8 mouse cellular contexts compared by ENCODE assay signal in the genomic region with DNA sequence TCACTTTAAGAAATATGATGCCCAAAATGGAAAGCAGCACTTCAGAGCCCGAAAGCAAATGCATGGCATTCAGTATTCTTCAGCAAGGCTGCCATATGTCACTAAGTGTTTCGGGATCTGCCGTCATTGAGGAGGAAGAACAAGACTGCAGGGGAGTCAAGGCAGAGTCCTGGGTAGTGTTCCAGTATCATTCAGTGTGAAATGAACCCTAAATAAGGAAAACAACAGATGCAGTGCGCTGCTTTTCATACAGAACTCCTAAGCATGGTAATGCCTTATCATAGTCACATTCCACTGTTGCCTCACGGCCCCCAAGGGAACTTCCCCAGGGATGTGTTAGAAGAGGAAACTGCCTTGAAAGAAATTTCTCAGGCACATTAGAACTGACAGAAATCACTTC. TPM values are rescaled to one million over a fixed set of nuclear protein-coding genes. Genes with fewer than 3 reads are reported as not detected.
DNase-seq lines count a peak whose midpoint lies in the region.

No protein-coding gene starts in this region.

- DNase-seq in cerebellum, adult 9-11 months = peak; percentile 28
- no peak for DNase-seq in cerebellum, adult 11-12 months
- peak; percentile 22 for DNase-seq in lung, postnatal 10 days
- DNase-seq in lung, postnatal 36 days = no peak
- peak; percentile 62 to 64 for DNase-seq in heart, postnatal 10 days
- DNase-seq in right cerebral cortex, postnatal 25 days = peak; percentile 38
- no peak for DNase-seq in T-cell, adult 2 months (ENCODE audit: low spot score)
- DNase-seq in spleen, adult 18-20 months = no peak

- intact Hi-C loops in heart, postnatal 10 days (cut with DNase I) = loop anchor here (2.0 to 5.0 kb wide), 3 partner anchors 120 to 304 kb away; no protein-coding TSS in a partner anchor

RNA-seq across cellular contexts. Expression of a gene that starts 21.8 kb away (rescaled TPM):
- total RNA-seq in heart, postnatal 10 days (2021) = 100 to 1,000 TPM; 208 to 218 TPM

Comparison
In these comparisons a context has a peak if more than half of its experiments do, and no peak if none do; other contexts are left out.
1. DNase-seq: peak in cerebellum, adult 9-11 months (single experiment), lung, postnatal 10 days (single experiment), heart, postnatal 10 days (2 of 2) and right cerebral cortex, postnatal 25 days (single experiment); none in cerebellum, adult 11-12 months (single experiment), lung, postnatal 36 days (single experiment), T-cell, adult 2 months (single experiment) and spleen, adult 18-20 months (0 of 2).